Mouse (Mus musculus) right cerebral cortex, postnatal 10 days (tissue): ENCODE results near the gene Nim1k.
"Not testable (repeated sequence)": the region's sequence is repeated elsewhere in the genome, so short reads cannot be mapped to it uniquely, and the experiment has no call there.

ENCODE experiments used
- DNase-seq, 2 experiments: peaks; one replicate each; pipeline ENCODE4 v3.0.0; 2021; ENCODE audit warnings: low spot score in 2 of 2

The Nim1k gene

GRCm38 (mm10) chr13:119727608-119728387 is 27.9 kb downstream of the Nim1k start:
- no peak for DNase-seq

GRCm38 (mm10) chr13:119724541-119724940 is 31.1 kb downstream of the Nim1k start:
- no peak for DNase-seq

- DNase-seq = no peak
Measured at GRCm38 (mm10) chr13:119723368-119723767, 32.3 kb downstream of the Nim1k start.

- no peak for DNase-seq
Measured at GRCm38 (mm10) chr13:119722447-119722846, 33.2 kb downstream of the Nim1k start.

- no peak for DNase-seq
Measured at GRCm38 (mm10) chr13:119716105-119716504, 39.6 kb downstream of the Nim1k start.

GRCm38 (mm10) chr13:119713821-119714220 is 41.9 kb downstream of the Nim1k start:
- peak; percentile 58 for DNase-seq

GRCm38 (mm10) chr13:119713107-119713787 is 42.4 kb downstream of the Nim1k start:
- DNase-seq = no peak

- DNase-seq = peak in 1 of 2 experiments; percentile 54
Measured at GRCm38 (mm10) chr13:119712463-119712862, 43.2 kb downstream of the Nim1k start.

- DNase-seq = no peak
Measured at GRCm38 (mm10) chr13:119710268-119710610, 45.4 kb downstream of the Nim1k start.

GRCm38 (mm10) chr13:119709388-119710267 is 46.1 kb downstream of the Nim1k start:
- DNase-seq = no peak

GRCm38 (mm10) chr13:119708941-119709340 is 46.7 kb downstream of the Nim1k start:
- DNase-seq = no peak

- no peak for DNase-seq
Measured at GRCm38 (mm10) chr13:119707906-119708305, 47.8 kb downstream of the Nim1k start.

GRCm38 (mm10) chr13:119706953-119707352 is 48.7 kb downstream of the Nim1k start:
- no peak for DNase-seq

- DNase-seq = not testable (repeated sequence)
Measured at GRCm38 (mm10) chr13:119706278-119706880, 49.3 kb downstream of the Nim1k start.

GRCm38 (mm10) chr13:119704280-119704679 is 51.4 kb downstream of the Nim1k start:
- DNase-seq = no peak

GRCm38 (mm10) chr13:119698436-119698835 is 57.2 kb downstream of the Nim1k start:
- no peak for DNase-seq

GRCm38 (mm10) chr13:119696496-119696895 is 59.2 kb downstream of the Nim1k start:
- no peak for DNase-seq

- no peak for DNase-seq
Measured at GRCm38 (mm10) chr13:119695676-119696075, 60.0 kb downstream of the Nim1k start.

GRCm38 (mm10) chr13:119691958-119692357 is 63.7 kb downstream of the Nim1k start:
- DNase-seq = not testable (repeated sequence)

- peak in 1 of 2 experiments; percentile 66 for DNase-seq
Measured at GRCm38 (mm10) chr13:119690876-119691620, 64.6 kb downstream of the Nim1k start.
